Mouse (Mus musculus): Measurements from ENCODE around the gene Dock9. TPM values are rescaled to one million over a fixed set of nuclear protein-coding genes. Genes with fewer than 3 reads are reported as not detected.

Dock9 gene
- total and polyA plus RNA-seq, 2 experiments from 2014 or later, result 14.0 to 68.8 TPM

DNA sequence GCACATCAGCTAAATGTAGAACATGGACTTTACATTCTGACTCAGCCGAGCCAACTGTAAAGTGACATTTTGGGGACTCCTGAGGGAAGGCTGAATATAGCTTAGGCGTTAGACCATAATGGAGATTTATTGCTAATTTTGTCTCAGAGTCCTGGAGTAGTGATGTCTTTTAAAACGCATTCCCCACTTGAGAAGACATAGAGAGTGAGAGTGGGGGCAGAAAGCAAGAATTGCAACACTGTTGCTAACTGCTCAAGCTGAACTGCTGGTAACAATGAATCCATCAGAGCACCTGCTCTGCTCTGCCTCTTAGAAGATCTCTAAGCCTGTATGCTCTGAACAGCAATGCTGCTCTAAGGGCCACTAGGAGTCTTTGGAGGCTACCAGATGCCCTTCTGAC lies 184.1 kb downstream of the Dock9 start:
- Histone ChIP-seq H3K4me3 (ENCODE audit: low read depth, low read length) (no peak overlapping the region), H3K4me1 (ENCODE audit: insufficient read depth, low read length) (no peaks in the 10 kb centered on the region), H3K4me2 (ENCODE audit: low read depth, low read length, poor library complexity, severe bottlenecking) (no peak overlapping the region), H3K27me3 (ENCODE audit: insufficient read depth, low read length) (no peaks in the 10 kb centered on the region), H3K27ac (ENCODE audit: low read depth, low read length) (no peak overlapping the region), H3K9me3 (ENCODE audit: low read length) (no peaks in the 10 kb centered on the region), H3K9ac (replicated peaks; ENCODE audit: low read length, poor library complexity, severe bottlenecking) (no peak overlapping the region), H3K36me3 (ENCODE audit: insufficient read depth, low read length) (peaks cover 21% of the 10 kb centered on the region)
- DNase-seq (ENCODE audit: low spot score), result no peak
- 76% methylated on average over 3 of the region's 3 CpGs for whole genome bisulfite sequencing
- TF ChIP-seq CTCF (IDR thresholded peaks at IDR 0.05), result no peak
- ATAC-seq (ENCODE audit: low FRiP score), result no peak

DNA sequence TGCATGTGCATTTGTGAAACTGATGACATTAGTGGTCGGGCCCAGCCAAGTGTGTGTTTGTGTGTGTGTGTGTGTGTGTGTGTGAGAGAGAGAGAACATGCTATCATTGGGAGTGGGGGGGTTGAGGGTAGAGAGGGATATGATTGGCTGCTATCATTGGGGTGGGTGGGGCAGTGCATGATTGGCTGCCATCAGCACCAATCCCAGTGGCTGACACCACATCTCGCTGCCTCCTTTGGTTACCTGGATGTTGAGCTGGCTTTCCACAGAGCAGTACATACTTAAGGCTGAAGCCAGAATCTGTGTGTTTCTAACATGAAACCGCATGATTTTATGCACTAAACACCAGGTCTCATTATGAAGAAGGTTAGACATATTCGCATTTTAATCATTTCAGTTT lies 184.7 kb downstream of the Dock9 start:
- Histone ChIP-seq H3K4me3 (ENCODE audit: low read depth, low read length) (no peak overlapping the region), H3K27ac (ENCODE audit: low read depth, low read length) (no peak overlapping the region), H3K36me3 (ENCODE audit: insufficient read depth, low read length) (peaks cover 25% of the 10 kb centered on the region), H3K4me2 (ENCODE audit: low read depth, low read length, poor library complexity, severe bottlenecking) (no peak overlapping the region), H3K4me1 (ENCODE audit: insufficient read depth, low read length) (no peaks in the 10 kb centered on the region), H3K9me3 (ENCODE audit: low read length) (no peaks in the 10 kb centered on the region), H3K27me3 (ENCODE audit: insufficient read depth, low read length) (no peaks in the 10 kb centered on the region), H3K9ac (replicated peaks; ENCODE audit: low read length, poor library complexity, severe bottlenecking) (no peak overlapping the region)
- DNase-seq (ENCODE audit: low spot score) (no peak), ATAC-seq (ENCODE audit: low FRiP score) (no peak)
- WGBS, result 94% methylated on average over 4 of the region's 4 CpGs
- TF ChIP-seq CTCF (IDR thresholded peaks at IDR 0.05), result no peak

DNA sequence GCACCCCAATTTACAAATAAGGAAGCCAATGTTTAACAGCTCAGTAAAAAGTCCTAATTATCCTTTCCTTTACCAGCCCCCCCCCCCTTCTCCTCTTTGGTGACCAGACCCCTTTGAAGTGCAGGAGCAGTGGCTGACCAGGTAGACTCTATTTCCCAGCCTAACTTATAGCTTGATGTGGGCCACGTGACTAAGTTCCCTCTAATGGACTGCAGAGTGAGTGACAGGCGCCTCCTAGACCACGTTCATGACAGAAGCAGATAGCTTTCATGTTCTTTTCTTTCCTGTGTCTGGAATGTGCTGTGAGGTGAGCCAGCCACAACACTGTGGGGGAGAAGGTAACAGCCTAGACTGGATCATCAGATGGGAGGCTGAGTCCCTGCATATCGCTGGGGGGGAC lies 186.1 kb downstream of the Dock9 start:
- Histone ChIP-seq H3K36me3 (ENCODE audit: insufficient read depth, low read length) (peaks cover 21% of the 10 kb centered on the region), H3K4me2 (ENCODE audit: low read depth, low read length, poor library complexity, severe bottlenecking) (no peak overlapping the region), H3K27me3 (ENCODE audit: insufficient read depth, low read length) (no peaks in the 10 kb centered on the region), H3K4me1 (ENCODE audit: insufficient read depth, low read length) (no peaks in the 10 kb centered on the region), H3K4me3 (ENCODE audit: low read depth, low read length) (no peak overlapping the region), H3K9me3 (ENCODE audit: low read length) (no peaks in the 10 kb centered on the region), H3K9ac (replicated peaks; ENCODE audit: low read length, poor library complexity, severe bottlenecking) (no peak overlapping the region), H3K27ac (ENCODE audit: low read depth, low read length) (no peak overlapping the region)
- no peak for ATAC-seq (ENCODE audit: low FRiP score)
- no peak for DNase-seq (ENCODE audit: low spot score)
- 80% methylated on average over 4 of the region's 4 CpGs for WGBS
- TF ChIP-seq CTCF (IDR thresholded peaks at IDR 0.05), result no peak

- Histone ChIP-seq H3K4me2 (ENCODE audit: low read depth, low read length, poor library complexity, severe bottlenecking) (no peak overlapping the region), H3K27ac (ENCODE audit: low read depth, low read length) (no peak overlapping the region), H3K36me3 (ENCODE audit: insufficient read depth, low read length) (peaks cover 22% of the 10 kb centered on the region), H3K27me3 (ENCODE audit: insufficient read depth, low read length) (no peaks in the 10 kb centered on the region), H3K9ac (replicated peaks; ENCODE audit: low read length, poor library complexity, severe bottlenecking) (no peak overlapping the region), H3K4me3 (ENCODE audit: low read depth, low read length) (no peak overlapping the region), H3K4me1 (ENCODE audit: insufficient read depth, low read length) (no peaks in the 10 kb centered on the region), H3K9me3 (ENCODE audit: low read length) (no peaks in the 10 kb centered on the region)
- ATAC-seq (ENCODE audit: low FRiP score), result no peak
- no peak for TF ChIP-seq CTCF (IDR thresholded peaks at IDR 0.05)
- 86% methylated on average over 4 of the region's 4 CpGs for WGBS
- DNase-seq (ENCODE audit: low spot score), result no peak
These were observed 186.5 kb downstream of the Dock9 start for GRCm38 (mm10) chr14:121611098-121611497.

GRCm38 (mm10) chr14:121608522-121608921 lies 189.1 kb downstream of the Dock9 start:
- Histone ChIP-seq H3K4me1 (ENCODE audit: insufficient read depth, low read length) (no peaks in the 10 kb centered on the region), H3K36me3 (ENCODE audit: insufficient read depth, low read length) (peaks cover 37% of the 10 kb centered on the region), H3K27me3 (ENCODE audit: insufficient read depth, low read length) (no peaks in the 10 kb centered on the region), H3K9ac (replicated peaks; ENCODE audit: low read length, poor library complexity, severe bottlenecking) (no peak overlapping the region), H3K4me3 (ENCODE audit: low read depth, low read length) (no peak overlapping the region), H3K9me3 (ENCODE audit: low read length) (no peaks in the 10 kb centered on the region), H3K4me2 (ENCODE audit: low read depth, low read length, poor library complexity, severe bottlenecking) (no peak overlapping the region), H3K27ac (ENCODE audit: low read depth, low read length) (no peak overlapping the region)
- no peak for TF ChIP-seq CTCF (IDR thresholded peaks at IDR 0.05)
- ATAC-seq (ENCODE audit: low FRiP score), result no peak
- 29% methylated on average over 5 of the region's 5 CpGs for WGBS
- no peak for DNase-seq (ENCODE audit: low spot score)

- ATAC-seq (ENCODE audit: low FRiP score), result no peak
- 89% methylated on average over 7 of the region's 7 CpGs for WGBS
These were observed 191.2 kb downstream of the Dock9 start for GRCm38 (mm10) chr14:121606433-121606832.

More at GRCm38 (mm10) chr14:121606433-121606832, 191.2 kb downstream of the Dock9 start:
- H3K4me1 ChIP-seq (ENCODE audit: insufficient read depth, low read length), result no peaks in the 10 kb centered on the region
- no peaks in the 10 kb centered on the region for H3K9me3 ChIP-seq (ENCODE audit: low read length)
- no peak overlapping the region for H3K9ac ChIP-seq (replicated peaks; ENCODE audit: low read length, poor library complexity, severe bottlenecking)
- no peak overlapping the region for H3K4me2 ChIP-seq (ENCODE audit: low read depth, low read length, poor library complexity, severe bottlenecking)
- no peak for TF ChIP-seq CTCF (IDR thresholded peaks at IDR 0.05)
- H3K4me3 ChIP-seq (ENCODE audit: low read depth, low read length), result no peak overlapping the region
- no peak for DNase-seq (ENCODE audit: low spot score)
- no peak overlapping the region for H3K27ac ChIP-seq (ENCODE audit: low read depth, low read length)
- peaks cover 39% of the 10 kb centered on the region for H3K36me3 ChIP-seq (ENCODE audit: insufficient read depth, low read length)
- no peaks in the 10 kb centered on the region for H3K27me3 ChIP-seq (ENCODE audit: insufficient read depth, low read length)

Data from midbrain, postnatal 0 days (tissue).